Mouse (Mus musculus): ENCODE results near the gene Smok2a. TPM values are rescaled to one million over a fixed set of nuclear protein-coding genes. Genes with fewer than 3 reads are reported as not detected.
A peak's percentile ranks its signal among the peaks of the same experiment; 100 is the strongest.
"Not testable (repeated sequence)": the region's sequence is repeated elsewhere in the genome, so short reads cannot be mapped to it uniquely, and the experiment has no call there.

Gene Smok2a
- polyA plus RNA-seq, 1 experiment from 2014 or later, result not detected

GRCm38 (mm10) chr17:13202453-13203107 lies 18.4 kb upstream of the Smok2a start:
- H3K9me3 ChIP-seq (ENCODE audit: control insufficient read depth, low read length), result peaks cover 21% of the 10 kb centered on the region
- not testable (repeated sequence) for DNase-seq (ENCODE audit: low spot score); H3K36me3 ChIP-seq (ENCODE audit: control insufficient read depth, insufficient read depth, low read length); H3K9ac ChIP-seq (ENCODE audit: low read depth, low read length); H3K4me1 ChIP-seq (ENCODE audit: control insufficient read depth, insufficient read depth, low read length); H3K4me2 ChIP-seq (ENCODE audit: low read depth, low read length); H3K27me3 ChIP-seq (replicated peaks; ENCODE audit: control insufficient read depth, insufficient read depth, low read length); ATAC-seq (ENCODE audit: low read depth); H3K4me3 ChIP-seq (ENCODE audit: low read depth, low read length); H3K27ac ChIP-seq (replicated peaks; ENCODE audit: low read depth, low read length)
- WGBS, result 81% methylated on average over 2 of the region's 3 CpGs

GRCm38 (mm10) chr17:13205247-13205646 lies 15.7 kb upstream of the Smok2a start:
- ATAC-seq (ENCODE audit: low read depth); DNase-seq (ENCODE audit: low spot score); H3K4me2 ChIP-seq (ENCODE audit: low read depth, low read length); H3K9ac ChIP-seq (ENCODE audit: low read depth, low read length); H3K4me3 ChIP-seq (ENCODE audit: low read depth, low read length); H3K4me1 ChIP-seq (ENCODE audit: control insufficient read depth, insufficient read depth, low read length); H3K36me3 ChIP-seq (ENCODE audit: control insufficient read depth, insufficient read depth, low read length); H3K27ac ChIP-seq (replicated peaks; ENCODE audit: low read depth, low read length); H3K27me3 ChIP-seq (replicated peaks; ENCODE audit: control insufficient read depth, insufficient read depth, low read length): not testable (repeated sequence)
- H3K9me3 ChIP-seq (ENCODE audit: control insufficient read depth, low read length), result peaks cover 34% of the 10 kb centered on the region
- 72% methylated on average over 1 of the region's 1 CpGs for WGBS

- no peaks in the 10 kb centered on the region for H3K4me1 ChIP-seq (ENCODE audit: control insufficient read depth, insufficient read depth, low read length)
- 90% methylated on average over 2 of the region's 2 CpGs for WGBS
- no peak overlapping the region for H3K4me2 ChIP-seq (ENCODE audit: low read depth, low read length)
- no peak overlapping the region for H3K9ac ChIP-seq (ENCODE audit: low read depth, low read length)
- ATAC-seq (ENCODE audit: low read depth) (no peak), DNase-seq (ENCODE audit: low spot score) (no peak)
- no peaks in the 10 kb centered on the region for H3K36me3 ChIP-seq (ENCODE audit: control insufficient read depth, insufficient read depth, low read length)
- peaks cover 35% of the 10 kb centered on the region for H3K9me3 ChIP-seq (ENCODE audit: control insufficient read depth, low read length)
- no peak overlapping the region for H3K27ac ChIP-seq (replicated peaks; ENCODE audit: low read depth, low read length)
- no peak overlapping the region for H3K4me3 ChIP-seq (ENCODE audit: low read depth, low read length)
- no peaks in the 10 kb centered on the region for H3K27me3 ChIP-seq (replicated peaks; ENCODE audit: control insufficient read depth, insufficient read depth, low read length)
Observed at GRCm38 (mm10) chr17:13206491-13206890, 14.5 kb upstream of the Smok2a start.

GRCm38 (mm10) chr17:13208460-13208859 lies 12.5 kb upstream of the Smok2a start:
- H3K27me3 ChIP-seq (replicated peaks; ENCODE audit: control insufficient read depth, insufficient read depth, low read length); H3K36me3 ChIP-seq (ENCODE audit: control insufficient read depth, insufficient read depth, low read length); H3K4me3 ChIP-seq (ENCODE audit: low read depth, low read length); H3K4me2 ChIP-seq (ENCODE audit: low read depth, low read length); ATAC-seq (ENCODE audit: low read depth); H3K4me1 ChIP-seq (ENCODE audit: control insufficient read depth, insufficient read depth, low read length); H3K27ac ChIP-seq (replicated peaks; ENCODE audit: low read depth, low read length); H3K9ac ChIP-seq (ENCODE audit: low read depth, low read length); DNase-seq (ENCODE audit: low spot score): not testable (repeated sequence)
- peaks cover 54% of the 10 kb centered on the region for H3K9me3 ChIP-seq (ENCODE audit: control insufficient read depth, low read length)

GRCm38 (mm10) chr17:13212136-13212850 lies 8.7 kb upstream of the Smok2a start:
- Histone ChIP-seq H3K36me3 (ENCODE audit: control insufficient read depth, insufficient read depth, low read length) (no peaks in the 10 kb centered on the region), H3K9me3 (ENCODE audit: control insufficient read depth, low read length) (peaks cover 82% of the 10 kb centered on the region), H3K4me1 (ENCODE audit: control insufficient read depth, insufficient read depth, low read length) (no peaks in the 10 kb centered on the region), H3K4me2 (ENCODE audit: low read depth, low read length) (no peak overlapping the region), H3K27ac (replicated peaks; ENCODE audit: low read depth, low read length) (no peak overlapping the region), H3K4me3 (ENCODE audit: low read depth, low read length) (no peak overlapping the region), H3K27me3 (replicated peaks; ENCODE audit: control insufficient read depth, insufficient read depth, low read length) (no peaks in the 10 kb centered on the region), H3K9ac (ENCODE audit: low read depth, low read length) (no peak overlapping the region)
- ATAC-seq (ENCODE audit: low read depth) (no peak), DNase-seq (ENCODE audit: low spot score) (peak; percentile 20)
- 66% methylated on average over 7 of the region's 7 CpGs for WGBS

GRCm38 (mm10) chr17:13214169-13214568 lies 6.8 kb upstream of the Smok2a start:
- no peak overlapping the region for H3K27ac ChIP-seq (replicated peaks; ENCODE audit: low read depth, low read length)
- H3K9ac ChIP-seq (ENCODE audit: low read depth, low read length), result no peak overlapping the region
- no peaks in the 10 kb centered on the region for H3K36me3 ChIP-seq (ENCODE audit: control insufficient read depth, insufficient read depth, low read length)
- no peak overlapping the region for H3K4me3 ChIP-seq (ENCODE audit: low read depth, low read length)
- DNase-seq (ENCODE audit: low spot score) (no peak), ATAC-seq (ENCODE audit: low read depth) (no peak)
- H3K9me3 ChIP-seq (ENCODE audit: control insufficient read depth, low read length), result peaks cover 88% of the 10 kb centered on the region
- H3K4me2 ChIP-seq (ENCODE audit: low read depth, low read length), result no peak overlapping the region
- H3K27me3 ChIP-seq (replicated peaks; ENCODE audit: control insufficient read depth, insufficient read depth, low read length), result no peaks in the 10 kb centered on the region
- H3K4me1 ChIP-seq (ENCODE audit: control insufficient read depth, insufficient read depth, low read length), result no peaks in the 10 kb centered on the region
- WGBS, result 58% methylated on average over 4 of the region's 4 CpGs

GRCm38 (mm10) chr17:13215595-13215994 lies 5.4 kb upstream of the Smok2a start:
- Histone ChIP-seq H3K36me3 (ENCODE audit: control insufficient read depth, insufficient read depth, low read length) (no peaks in the 10 kb centered on the region), H3K27me3 (replicated peaks; ENCODE audit: control insufficient read depth, insufficient read depth, low read length) (no peaks in the 10 kb centered on the region), H3K27ac (replicated peaks; ENCODE audit: low read depth, low read length) (no peak overlapping the region), H3K4me2 (ENCODE audit: low read depth, low read length) (no peak overlapping the region), H3K4me1 (ENCODE audit: control insufficient read depth, insufficient read depth, low read length) (no peaks in the 10 kb centered on the region), H3K9ac (ENCODE audit: low read depth, low read length) (no peak overlapping the region), H3K9me3 (ENCODE audit: control insufficient read depth, low read length) (peaks cover 95% of the 10 kb centered on the region), H3K4me3 (ENCODE audit: low read depth, low read length) (no peak overlapping the region)
- no peak for ATAC-seq (ENCODE audit: low read depth)
- WGBS, result 80% methylated on average over 2 of the region's 2 CpGs
- no peak for DNase-seq (ENCODE audit: low spot score)

- not testable (repeated sequence) for H3K4me3 ChIP-seq (ENCODE audit: low read depth, low read length); H3K27me3 ChIP-seq (replicated peaks; ENCODE audit: control insufficient read depth, insufficient read depth, low read length); H3K4me1 ChIP-seq (ENCODE audit: control insufficient read depth, insufficient read depth, low read length); H3K4me2 ChIP-seq (ENCODE audit: low read depth, low read length); H3K9ac ChIP-seq (ENCODE audit: low read depth, low read length); H3K27ac ChIP-seq (replicated peaks; ENCODE audit: low read depth, low read length); H3K36me3 ChIP-seq (ENCODE audit: control insufficient read depth, insufficient read depth, low read length); DNase-seq (ENCODE audit: low spot score); ATAC-seq (ENCODE audit: low read depth)
- WGBS, result 90% methylated on average over 2 of the region's 2 CpGs
- H3K9me3 ChIP-seq (ENCODE audit: control insufficient read depth, low read length), result peaks cover 90% of the 10 kb centered on the region
Observed at GRCm38 (mm10) chr17:13221921-13222320, 933 bp downstream of the Smok2a start.

GRCm38 (mm10) chr17:13229957-13230356 lies 9.0 kb downstream of the Smok2a start, which contains the start of gene Smok2b:
TSS of gene Smok2b (plus strand) at chr17:13230257.
- not testable (repeated sequence) for H3K4me1 ChIP-seq (ENCODE audit: control insufficient read depth, insufficient read depth, low read length); H3K9ac ChIP-seq (ENCODE audit: low read depth, low read length); H3K4me2 ChIP-seq (ENCODE audit: low read depth, low read length); H3K36me3 ChIP-seq (ENCODE audit: control insufficient read depth, insufficient read depth, low read length); H3K27me3 ChIP-seq (replicated peaks; ENCODE audit: control insufficient read depth, insufficient read depth, low read length); H3K4me3 ChIP-seq (ENCODE audit: low read depth, low read length); DNase-seq (ENCODE audit: low spot score); H3K27ac ChIP-seq (replicated peaks; ENCODE audit: low read depth, low read length); ATAC-seq (ENCODE audit: low read depth)
- 74% methylated on average over 2 of the region's 2 CpGs for WGBS
- H3K9me3 ChIP-seq (ENCODE audit: control insufficient read depth, low read length), result peaks cover 83% of the 10 kb centered on the region

All from embryonic facial prominence, embryonic 14.5 days (tissue).